Mouse (Mus musculus): ENCODE data around the gene Gm8334. TPM values are rescaled to one million over a fixed set of nuclear protein-coding genes. Genes with fewer than 3 reads are reported as not detected.
"Not testable (repeated sequence)": the region's sequence is repeated elsewhere in the genome, so short reads cannot be mapped to it uniquely, and the experiment has no call there.

The Gm8334 gene
- total RNA-seq (2021) = not detected

DNA sequence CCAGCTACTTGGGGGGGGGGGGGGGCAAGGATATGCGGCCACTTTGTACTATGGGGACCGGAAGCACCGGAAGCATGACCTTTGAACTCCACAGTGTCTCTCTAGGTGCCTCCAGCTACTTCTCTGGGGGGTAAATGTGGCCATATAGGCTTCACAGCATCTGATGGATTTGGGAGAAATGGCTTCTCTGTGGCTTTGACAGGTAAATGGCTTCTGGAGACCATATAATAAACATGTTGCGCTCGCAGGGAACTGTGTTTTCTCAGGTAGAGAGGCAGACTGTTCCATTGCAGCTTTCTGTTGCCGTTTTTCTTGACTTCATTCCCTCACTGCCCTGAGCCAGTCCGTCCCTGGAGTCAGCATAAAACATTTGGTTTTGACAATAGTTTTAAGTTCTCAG, at the start of gene Gm8334:
Gm8334 (minus strand) TSS at position 101 of the 400 bp plus-strand sequence.
- DNase-seq (ENCODE audit: low spot score); intact Hi-C loops (cut with DNase I): not testable (repeated sequence)

DNA sequence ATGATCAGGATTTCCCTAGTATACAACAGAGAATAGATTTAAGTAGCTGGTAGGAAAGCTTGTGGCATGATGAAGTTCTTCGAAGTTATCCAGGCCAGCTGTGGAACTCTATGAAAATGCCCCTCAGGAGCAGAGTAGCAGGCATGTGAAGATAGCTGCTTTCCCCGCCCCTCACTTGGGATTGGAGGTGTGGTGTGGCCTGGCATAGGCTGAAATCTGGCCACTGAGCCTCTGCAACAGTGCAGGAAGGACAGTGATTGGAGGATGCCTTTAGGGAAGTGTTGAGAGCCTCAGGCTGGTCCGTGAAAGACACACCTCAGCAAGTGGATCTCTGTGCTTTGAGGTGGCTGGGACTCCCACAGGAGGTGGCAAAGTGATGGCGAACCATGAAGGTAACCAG, 48.3 kb upstream of the Gm8334 start, which contains the start of gene Gm15127:
Gm15127 (plus strand) TSS at position 301 of the 400 bp plus-strand sequence.
- DNase-seq (ENCODE audit: low spot score); intact Hi-C loops (cut with DNase I): not testable (repeated sequence)

Other genes starting within 250 kb of the Gm8334 start
- not detected for gene Gm15114, start 126.2 kb downstream of the Gm8334 start, total RNA-seq (2021)
- gene Gm15127, start 48.4 kb upstream of the Gm8334 start, total RNA-seq (2021) = not detected
- not detected for gene Luzp4, start 242.5 kb upstream of the Gm8334 start, total RNA-seq (2021)